Mouse (Mus musculus) limb, embryonic 12.5 days (tissue): Measurements from ENCODE around the gene Srek1. TPM values are rescaled to one million over a fixed set of nuclear protein-coding genes. Genes with fewer than 3 reads are reported as not detected.

ENCODE experiments used
- polyA plus RNA-seq: library from polyadenylated mRNA; unstranded; fragments of >200 nt; fragmentation: Nextera tagmentation; extraction: Ambion mirVana; gene quantifications from 2 replicates; pipeline ENCODE4 v1.2.1, GENCODE M21; 2016

The Srek1 gene
- polyA plus RNA-seq, 1 experiment from 2014 or later, result 121 TPM

Other genes starting within 250 kb of the Srek1 start
- gene Erbin, start 145.9 kb upstream of the Srek1 start, polyA plus RNA-seq, result 24.9 and 26.5 TPM in 2 replicates